Mouse (Mus musculus) effector memory CD4-positive, alpha-beta T cell, adult 7 months (primary cell): ENCODE results near the gene Vmn1r135. TPM values are rescaled to one million over a fixed set of nuclear protein-coding genes. Genes with fewer than 3 reads are reported as not detected.

Experiments
- polyA plus RNA-seq: library from polyadenylated mRNA; unstranded; fragments of 100-300 nt; shearing (Covaris generic); gene quantifications from one replicate; pipeline ENCODE4 v1.2.1, GENCODE M21; 2017

Vmn1r135 gene
- polyA plus RNA-seq = not detected

DNA sequence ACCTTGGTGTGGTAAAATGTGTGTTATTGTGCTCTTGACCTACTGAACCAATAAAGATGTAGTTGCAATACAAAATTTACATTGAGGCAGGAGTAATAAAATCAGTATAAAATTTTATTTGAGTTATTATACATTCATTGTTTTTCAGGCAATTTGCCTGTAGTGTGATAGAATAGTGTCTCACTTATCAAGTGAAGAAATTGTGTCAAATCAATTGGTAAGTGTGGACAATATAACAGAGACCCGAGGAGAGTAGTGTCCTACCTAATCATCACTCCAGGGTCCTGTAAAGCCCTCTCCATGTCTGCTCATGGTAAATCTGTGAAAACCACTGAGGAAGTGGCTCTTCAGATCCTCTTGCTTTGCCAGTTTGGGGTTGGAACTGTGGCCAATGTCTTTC, at the start of gene Vmn1r135:
TSS of gene Vmn1r135 (plus strand) at position 301 of the 400 bp plus-strand sequence.

DNA sequence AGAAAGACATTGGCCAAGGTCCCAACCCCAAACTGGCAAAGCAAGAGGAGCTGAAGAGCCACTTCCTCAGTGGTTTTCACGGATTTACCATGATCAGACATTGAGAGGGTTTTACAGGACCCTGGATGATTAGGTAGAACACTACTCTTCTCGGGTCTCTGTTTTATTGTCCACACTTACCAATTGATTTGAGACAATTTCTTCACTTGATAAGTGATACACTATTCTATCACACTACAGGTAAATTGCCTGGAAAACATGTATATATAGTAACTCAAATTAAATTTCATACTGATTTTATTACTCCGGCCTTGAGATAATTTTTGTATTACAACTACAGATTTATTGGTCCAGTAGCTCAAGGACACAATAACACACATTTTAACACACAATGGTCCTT, 35.5 kb upstream of the Vmn1r135 start, which contains the start of gene Gm4177:
TSS of gene Gm4177 (minus strand) at position 101 of the 400 bp plus-strand sequence.

GRCm38 (mm10) chr7:21844167-21844566, 12.0 kb downstream of the Vmn1r135 start, which contains the start of gene Gm5725:
Gene Gm5725, minus strand, starts transcription at chr7:21844267.

Other genes starting within 250 kb of the Vmn1r135 start
- gene Vmn1r132, start 218.3 kb upstream of the Vmn1r135 start, polyA plus RNA-seq = not detected
- not detected for gene Gm4175, start 70.9 kb upstream of the Vmn1r135 start, polyA plus RNA-seq
- gene Gm4177, start 35.6 kb upstream of the Vmn1r135 start, polyA plus RNA-seq = not detected
- not detected for gene Gm5725, start 11.9 kb downstream of the Vmn1r135 start, polyA plus RNA-seq
- gene Gm5891, start 88.9 kb downstream of the Vmn1r135 start, polyA plus RNA-seq = 0.69 TPM
- not detected for gene Vmn1r137, start 162.2 kb downstream of the Vmn1r135 start, polyA plus RNA-seq
- not detected for gene Vmn1r138, start 196.5 kb downstream of the Vmn1r135 start, polyA plus RNA-seq
- gene Gm6176, start 224.0 kb downstream of the Vmn1r135 start, polyA plus RNA-seq = not detected
- not detected for gene Vmn1r139, start 236.7 kb downstream of the Vmn1r135 start, polyA plus RNA-seq